Mouse (Mus musculus) midbrain, embryonic 16.5 days (tissue): ENCODE data around the gene Tmem175. TPM values are rescaled to one million over a fixed set of nuclear protein-coding genes. Genes with fewer than 3 reads are reported as not detected.

ENCODE experiments used
- ATAC-seq: fragments of 200-750 bp; cut with Nextera tagmentation; 2 replicates; pipeline ENCODE4 v1.8.0; 2017; ENCODE audit warnings: moderate TSS enrichment
- H3K27ac ChIP-seq: fragments of 300-500 bp; sonication (generic); 2 replicates; pipeline ENCODE4 v1.5.1; 2014; ENCODE audit warnings: mild to moderate bottlenecking, low read length, mixed read lengths
- H3K27me3 ChIP-seq: fragments of 300-500 bp; sonication (generic); 2 replicates; pipeline ENCODE4 v1.6.1; 2014; ENCODE audit warnings: low read depth, low read length, mixed read lengths; ENCODE audit not compliant: control insufficient read depth, insufficient read depth
- H3K36me3 ChIP-seq: fragments of 300-500 bp; sonication (generic); 2 replicates; pipeline ENCODE4 v1.6.1; 2014; ENCODE audit warnings: mild to moderate bottlenecking, low read length, moderate library complexity, mixed read lengths; ENCODE audit not compliant: control insufficient read depth, insufficient read depth
- H3K4me1 ChIP-seq: fragments of 300-500 bp; sonication (generic); 2 replicates; pipeline ENCODE4 v1.6.1; 2014; ENCODE audit warnings: mild to moderate bottlenecking, low read length, mixed read lengths; ENCODE audit not compliant: control insufficient read depth, insufficient read depth
- H3K4me2 ChIP-seq: fragments of 300-500 bp; sonication (generic); 2 replicates; pipeline ENCODE4 v1.6.1; 2014; ENCODE audit warnings: mild to moderate bottlenecking, low read length, mixed read lengths
- H3K4me3 ChIP-seq: fragments of 300-500 bp; sonication (generic); 2 replicates; pipeline ENCODE4 v1.5.1; 2014; ENCODE audit warnings: low read depth, mild to moderate bottlenecking, low read length, moderate library complexity, mixed read lengths
- H3K9ac ChIP-seq: fragments of 300-500 bp; sonication (generic); 2 replicates; pipeline ENCODE4 v1.6.1; 2014; ENCODE audit warnings: low read depth, low read length, mixed read lengths
- H3K9me3 ChIP-seq: fragments of 300-500 bp; sonication (generic); replicated peaks from 2 replicates; pipeline ENCODE4 v1.6.1; 2014; ENCODE audit warnings: mild to moderate bottlenecking, low read length, mixed read lengths; ENCODE audit not compliant: control insufficient read depth, poor library complexity, severe bottlenecking
- WGBS: fragments of 180-500 bp; shearing (Covaris S2); extraction: QIAGEN DNeasy Blood & Tissue Kit; methylation state at CpG from one replicate; pipeline ENCODE4 v1.1.7; 2014; 5-methylcytosine and 5-hydroxymethylcytosine counted together
- polyA plus RNA-seq: library from polyadenylated mRNA; unstranded; fragments of >200 nt; fragmentation: Nextera tagmentation; extraction: Ambion mirVana; gene quantifications from 2 replicates; pipeline ENCODE4 v1.2.1, GENCODE M21; 2015

The Tmem175 gene
- polyA plus RNA-seq, 1 experiment from 2014 or later, result 25.1 TPM

- Histone ChIP-seq H3K4me3 (peak within 1 kb of the TSS; percentile 59), H3K4me2 (peak within 1 kb of the TSS; percentile 92), H3K9ac (peak within 1 kb of the TSS; percentile 94), H3K27ac (peak within 1 kb of the TSS; percentile 6; the same call in 1 of the 2 replicates), H3K4me1 (peaks cover 23% of the 10 kb centered on the region), H3K27me3 (no peaks in the 10 kb centered on the region), H3K36me3 (peaks cover 9% of the 10 kb centered on the region; the same call in 1 of the 2 replicates), H3K9me3 (no peaks in the 10 kb centered on the region)
- ATAC-seq, result peak; percentile 61
- 11% methylated on average over 24 of the region's 24 CpGs for WGBS
These were observed 30.4 kb downstream of the Tmem175 start, which contains the start of gene Idua for GRCm38 (mm10) chr5:108659698-108660631. Idua (plus strand) TSS chr5:108660331.

- peaks cover 23% of the 10 kb centered on the region for H3K4me1 ChIP-seq
- WGBS, result 14% methylated on average over 36 of the region's 36 CpGs
- peak overlapping the region; percentile 59 for H3K4me3 ChIP-seq
- H3K4me2 ChIP-seq, result peak overlapping the region; percentile 92
- H3K36me3 ChIP-seq, result peaks cover 2% of the 10 kb centered on the region; the same call in 1 of the 2 replicates
- ATAC-seq, result peak; percentile 97
- H3K9ac ChIP-seq, result peak overlapping the region; percentile 94
- peak overlapping the region; percentile 6; the same call in 1 of the 2 replicates for H3K27ac ChIP-seq
- no peaks in the 10 kb centered on the region for H3K27me3 ChIP-seq
- H3K9me3 ChIP-seq, result no peaks in the 10 kb centered on the region
These were observed 31.2 kb downstream of the Tmem175 start for GRCm38 (mm10) chr5:108660632-108661268.

DNA sequence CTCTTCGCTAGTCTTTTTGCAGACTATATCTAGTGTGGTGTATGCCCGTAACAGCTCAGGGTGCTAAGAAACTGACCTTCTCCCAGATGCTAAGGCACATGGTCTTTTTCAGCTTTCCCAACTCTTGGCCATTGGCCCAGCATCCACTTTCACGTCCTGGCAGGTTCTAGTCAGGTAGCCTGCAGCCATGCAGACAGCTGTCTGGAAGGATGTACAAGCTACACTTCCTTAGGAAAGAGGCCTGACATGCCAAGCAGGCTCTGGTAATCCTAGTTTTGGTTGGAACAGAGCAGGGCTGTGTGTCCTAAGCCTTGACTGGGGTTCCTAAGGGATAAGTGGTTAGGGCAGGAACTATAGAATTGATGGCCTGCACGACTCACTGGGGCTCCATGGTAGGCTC is 33.2 kb downstream of the Tmem175 start:
- Histone ChIP-seq H3K27ac (no peak overlapping the region), H3K27me3 (no peaks in the 10 kb centered on the region), H3K9ac (no peak overlapping the region), H3K36me3 (no peaks in the 10 kb centered on the region), H3K4me1 (peaks cover 23% of the 10 kb centered on the region), H3K4me2 (no peak overlapping the region), H3K4me3 (no peak overlapping the region), H3K9me3 (no peaks in the 10 kb centered on the region)
- no peak for ATAC-seq
- 85% methylated on average over 4 of the region's 4 CpGs for WGBS

GRCm38 (mm10) chr5:108665066-108665465 is 35.5 kb downstream of the Tmem175 start:
- Histone ChIP-seq H3K9me3 (no peaks in the 10 kb centered on the region), H3K27me3 (no peaks in the 10 kb centered on the region), H3K4me3 (no peak overlapping the region), H3K36me3 (no peaks in the 10 kb centered on the region), H3K27ac (no peak overlapping the region), H3K9ac (no peak overlapping the region), H3K4me1 (peaks cover 12% of the 10 kb centered on the region), H3K4me2 (no peak overlapping the region)
- 37% methylated on average over 3 of the region's 3 CpGs for WGBS
- no peak for ATAC-seq

DNA sequence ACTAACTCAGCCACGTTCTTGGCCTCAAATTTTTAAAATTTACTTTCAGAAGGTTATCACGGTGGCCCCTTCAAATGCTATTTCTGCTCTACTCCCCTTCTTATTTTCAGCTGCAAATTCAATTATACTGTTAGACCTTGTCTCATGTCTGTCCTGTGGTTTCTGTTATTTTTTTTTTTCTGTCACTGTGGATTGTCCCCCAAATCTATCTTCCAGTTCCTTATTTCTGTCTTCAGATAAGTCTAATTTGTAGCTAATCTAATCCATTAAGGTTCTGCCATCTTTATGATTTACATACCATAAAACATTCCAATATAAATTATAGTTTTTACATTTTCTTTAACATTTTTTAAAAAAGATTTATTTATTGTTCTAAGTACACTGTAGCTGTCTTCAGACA is 37.8 kb downstream of the Tmem175 start:
- Histone ChIP-seq H3K4me2 (no peak overlapping the region), H3K27me3 (no peaks in the 10 kb centered on the region), H3K9ac (no peak overlapping the region), H3K4me3 (no peak overlapping the region), H3K4me1 (peaks cover 11% of the 10 kb centered on the region), H3K36me3 (peaks cover 11% of the 10 kb centered on the region), H3K9me3 (no peaks in the 10 kb centered on the region), H3K27ac (no peak overlapping the region)
- no peak for ATAC-seq
- WGBS, result 84% methylated on average over 2 of the region's 2 CpGs

GRCm38 (mm10) chr5:108668387-108668932 is 38.9 kb downstream of the Tmem175 start:
- Histone ChIP-seq H3K36me3 (peaks cover 15% of the 10 kb centered on the region), H3K27me3 (no peaks in the 10 kb centered on the region), H3K4me1 (peaks cover 11% of the 10 kb centered on the region), H3K9ac (peak overlapping the region; percentile 72), H3K27ac (peak overlapping the region; percentile 84), H3K4me3 (peak overlapping the region; percentile 38), H3K4me2 (peak overlapping the region; percentile 63), H3K9me3 (no peaks in the 10 kb centered on the region)
- ATAC-seq, result peak; percentile 27; the same call in 1 of the 2 replicates
- 10% methylated on average over 3 of the region's 3 CpGs for WGBS

DNA sequence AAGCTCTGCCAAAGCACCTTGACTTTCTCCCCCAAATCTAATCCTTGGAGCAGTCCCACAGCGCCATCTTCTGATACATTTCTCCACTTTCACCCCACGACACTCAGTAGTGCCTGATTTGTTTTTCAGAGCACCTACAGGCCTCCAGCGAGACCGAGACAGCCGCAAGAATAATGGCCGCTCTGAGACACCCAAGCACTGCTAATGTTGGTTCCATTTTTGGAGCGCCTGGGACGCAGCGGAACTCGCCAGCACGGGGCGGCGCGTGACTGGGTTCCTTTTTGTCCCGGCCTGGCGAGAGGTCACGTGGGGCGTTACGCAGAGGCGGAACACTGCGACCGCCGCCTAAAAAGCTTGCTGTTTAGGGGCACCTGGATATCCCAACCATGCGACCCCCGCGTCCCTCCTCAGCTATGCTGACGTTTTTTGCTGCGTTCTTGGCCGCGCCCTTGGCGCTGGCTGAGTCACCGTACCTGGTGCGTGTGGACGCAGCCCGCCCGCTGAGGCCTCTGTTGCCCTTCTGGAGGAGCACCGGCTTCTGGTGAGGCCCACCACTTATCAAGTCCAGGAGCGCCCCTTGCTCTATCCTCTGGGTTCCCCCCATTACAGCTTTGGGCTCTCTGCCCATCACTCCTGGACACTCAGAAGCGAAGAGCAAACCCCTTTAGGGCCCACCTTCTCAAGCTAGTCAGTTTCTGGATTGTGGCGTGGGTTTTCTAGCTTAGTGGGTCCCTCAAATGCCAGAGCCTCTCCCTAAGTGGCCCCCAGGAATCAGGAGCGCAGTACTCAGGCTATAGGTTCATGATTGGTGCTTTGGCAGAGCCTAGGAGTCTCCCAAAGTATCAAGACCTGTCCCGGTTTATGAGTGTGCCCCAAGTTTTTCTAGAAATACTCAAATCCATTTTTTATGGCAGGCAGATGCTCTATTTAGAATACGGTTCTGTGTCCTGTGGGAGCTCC is 39.7 kb downstream of the Tmem175 start, which contains the start of gene Dgkq:
TSS of gene Dgkq (minus strand) at position 696 of the 960 bp plus-strand sequence.
- ATAC-seq, result peak; percentile 85
- H3K4me3 ChIP-seq, result peak within 1 kb of the TSS; percentile 38
- H3K27ac ChIP-seq, result peak within 1 kb of the TSS; percentile 84
- peak within 1 kb of the TSS; percentile 72 for H3K9ac ChIP-seq
- H3K4me2 ChIP-seq, result peak within 1 kb of the TSS; percentile 63
- H3K4me1 ChIP-seq, result peaks cover 11% of the 10 kb centered on the region
- WGBS, result 5% methylated on average over 43 of the region's 43 CpGs
- peaks cover 15% of the 10 kb centered on the region for H3K36me3 ChIP-seq
- no peaks in the 10 kb centered on the region for H3K9me3 ChIP-seq
- H3K27me3 ChIP-seq, result no peaks in the 10 kb centered on the region

DNA sequence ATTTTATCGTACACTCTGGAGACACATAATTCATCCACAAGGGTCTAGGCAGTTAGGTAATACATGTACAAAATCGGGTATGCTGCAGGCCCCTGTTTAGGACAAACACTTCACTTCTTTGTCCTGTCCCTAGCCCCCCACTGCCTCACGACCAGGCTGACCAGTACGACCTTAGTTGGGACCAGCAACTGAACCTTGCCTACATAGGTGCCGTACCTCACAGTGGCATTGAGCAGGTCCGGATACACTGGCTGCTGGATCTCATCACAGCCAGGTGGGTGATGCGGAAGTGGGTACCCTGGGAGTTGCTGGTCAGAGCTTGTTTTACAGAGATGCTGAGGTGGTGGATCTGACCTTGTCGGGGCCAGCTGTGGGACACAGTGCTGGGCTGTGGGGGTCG is 40.4 kb downstream of the Tmem175 start:
- Histone ChIP-seq H3K4me2 (peak overlapping the region; percentile 63; the same call in 1 of the 2 replicates), H3K4me1 (peaks cover 11% of the 10 kb centered on the region), H3K9me3 (no peaks in the 10 kb centered on the region), H3K4me3 (no peak overlapping the region), H3K27me3 (no peaks in the 10 kb centered on the region), H3K27ac (no peak overlapping the region), H3K9ac (no peak overlapping the region), H3K36me3 (peaks cover 15% of the 10 kb centered on the region)
- 81% methylated on average over 9 of the region's 9 CpGs for WGBS
- peak; percentile 11; the same call in 1 of the 2 replicates for ATAC-seq
